In genomic region chr19:53484918-53485317, GRCm38 (mm10) we compare ENCODE assay signal across 34 mouse cellular contexts. TPM values are rescaled to one million over a fixed set of nuclear protein-coding genes. Genes with fewer than 3 reads are reported as not detected.
DNase-seq lines count a peak whose midpoint lies in the region; ATAC-seq and TF ChIP-seq lines count a peak whose summit lies in the region.
"Had no signal": no experiment of that assay in that cellular context is flagged by ENCODE, and none has a peak within 500 bp of the region (broad histone marks: within the 10 kb centered on the region; RNA-seq: fewer than 3 reads in every experiment).

No protein-coding gene starts in this region.

- no peak overlapping the region for H3K4me3 ChIP-seq in gastrocnemius, adult 2 months
- H3K4me3 ChIP-seq in lung, embryonic 15.5 days, result no peak overlapping the region
- H3K4me3 ChIP-seq in lung, postnatal 0 days (ENCODE audit: low read depth, low read length), result no peak overlapping the region
- no peak overlapping the region for H3K4me3 ChIP-seq in stomach, embryonic 15.5 days (replicated peaks)
- H3K4me3 ChIP-seq in forebrain, postnatal 0 days (ENCODE audit: low read depth, low read length), result no peak overlapping the region
- H3K4me3 ChIP-seq: embryonic facial prominence, embryonic 13.5 days; forebrain, embryonic 10.5 days; forebrain, embryonic 15.5 days; heart, embryonic 10.5 days; heart, embryonic 15.5 days; megakaryocyte, embryonic 14.5 days; midbrain, embryonic 12.5 days; myocyte; neural tube, embryonic 12.5 days had no signal

- DNase-seq in gastrocnemius, adult 2 months, result peak; percentile 41
- DNase-seq in gastrocnemius, postnatal 10 days, result no peak
- no peak for DNase-seq in lung, postnatal 0 days (ENCODE audit: low spot score)
- DNase-seq in forebrain, postnatal 0 days, result no peak
- no peak for DNase-seq in embryo, embryonic 10 days (ENCODE audit: low spot score)
- DNase-seq: adrenal gland, postnatal 25 days; cerebellum, adult 11-12 months; cerebellum, adult 9-11 months; heart, adult 11 months; heart, postnatal 4 days; kidney, adult 8-10 months; kidney, postnatal 4 days; layer of hippocampus, adult 9-11 months; liver; lung, postnatal 4 days; right cerebral cortex, adult 18-20 months; thymus, adult 18-20 months; thymus, postnatal 25 days had no signal

- no peak for TF ChIP-seq EP300 in lung, postnatal 0 days (IDR thresholded peaks at IDR 0.05)

- H3K9ac ChIP-seq in lung, embryonic 15.5 days, result no peak overlapping the region
- H3K9ac ChIP-seq in lung, postnatal 0 days (replicated peaks; ENCODE audit: low read depth), result no peak overlapping the region
- H3K9ac ChIP-seq in stomach, embryonic 15.5 days, result no peak overlapping the region
- no peak overlapping the region for H3K9ac ChIP-seq in forebrain, postnatal 0 days
- H3K9ac ChIP-seq: embryonic facial prominence, embryonic 13.5 days; forebrain, embryonic 15.5 days; heart, embryonic 15.5 days; hindbrain, embryonic 14.5 days; liver, embryonic 14.5 days; midbrain, embryonic 12.5 days; neural tube, embryonic 12.5 days had no signal

- no peaks in the 10 kb centered on the region for H3K9me3 ChIP-seq in lung, embryonic 15.5 days
- no peaks in the 10 kb centered on the region for H3K9me3 ChIP-seq in lung, postnatal 0 days (ENCODE audit: low read length)
- H3K9me3 ChIP-seq in stomach, embryonic 15.5 days, result no peaks in the 10 kb centered on the region
- no peaks in the 10 kb centered on the region for H3K9me3 ChIP-seq in forebrain, postnatal 0 days (ENCODE audit: low read length)
- H3K9me3 ChIP-seq: embryonic facial prominence, embryonic 13.5 days; forebrain, embryonic 10.5 days; forebrain, embryonic 15.5 days; G1E; heart, embryonic 10.5 days; heart, embryonic 15.5 days; megakaryocyte, embryonic 14.5 days; midbrain, embryonic 12.5 days; neural tube, embryonic 12.5 days had no signal

- peaks cover 5% of the 10 kb centered on the region; the same call in 1 of the 2 replicates for H3K4me1 ChIP-seq in lung, embryonic 15.5 days
- H3K4me1 ChIP-seq in lung, postnatal 0 days (ENCODE audit: insufficient read depth, low read depth, low read length), result no peaks in the 10 kb centered on the region; the same call in 1 of the 2 replicates
- H3K4me1 ChIP-seq in stomach, embryonic 15.5 days, result no peaks in the 10 kb centered on the region
- H3K4me1 ChIP-seq in forebrain, postnatal 0 days (ENCODE audit: insufficient read depth), result no peaks in the 10 kb centered on the region
- H3K4me1 ChIP-seq: embryonic facial prominence, embryonic 13.5 days; forebrain, embryonic 15.5 days; midbrain, embryonic 12.5 days; neural tube, embryonic 12.5 days had no signal

- no peaks in the 10 kb centered on the region for H3K36me3 ChIP-seq in lung, embryonic 15.5 days
- no peaks in the 10 kb centered on the region for H3K36me3 ChIP-seq in lung, postnatal 0 days (ENCODE audit: insufficient read depth, low read length)
- no peaks in the 10 kb centered on the region for H3K36me3 ChIP-seq in stomach, embryonic 15.5 days
- no peaks in the 10 kb centered on the region for H3K36me3 ChIP-seq in forebrain, postnatal 0 days (ENCODE audit: insufficient read depth)
- H3K36me3 ChIP-seq: embryonic facial prominence, embryonic 13.5 days; forebrain, embryonic 10.5 days; forebrain, embryonic 15.5 days; G1E; heart, embryonic 10.5 days; heart, embryonic 15.5 days; midbrain, embryonic 12.5 days; neural tube, embryonic 12.5 days had no signal

- H3K27me3 ChIP-seq in lung, embryonic 15.5 days, result no peaks in the 10 kb centered on the region
- H3K27me3 ChIP-seq in lung, postnatal 0 days (replicated peaks; ENCODE audit: insufficient read depth, low read length), result no peaks in the 10 kb centered on the region
- H3K27me3 ChIP-seq in stomach, embryonic 15.5 days (replicated peaks), result no peaks in the 10 kb centered on the region
- H3K27me3 ChIP-seq in forebrain, postnatal 0 days (ENCODE audit: insufficient read depth, low read length), result no peaks in the 10 kb centered on the region
- H3K27me3 ChIP-seq: embryonic facial prominence, embryonic 13.5 days; forebrain, embryonic 15.5 days; heart, embryonic 15.5 days; midbrain, embryonic 12.5 days; neural tube, embryonic 12.5 days; Patski had no signal

- ATAC-seq in lung, embryonic 15.5 days (ENCODE audit: borderline replicate concordance, extremely low read depth, low FRiP score, low TSS enrichment), result no peak
- ATAC-seq in lung, postnatal 0 days, result no peak
- peak; percentile 36; the same call in 1 of the 2 replicates for ATAC-seq in stomach, embryonic 15.5 days (ENCODE audit: insufficient read depth, low FRiP score, low read depth)
- ATAC-seq in forebrain, postnatal 0 days, result no peak
- ATAC-seq: forebrain, embryonic 15.5 days; Patski had no signal

- no peak for TF ChIP-seq CTCF in gastrocnemius, adult 2 months (IDR thresholded peaks at IDR 0.05)
- no peak for TF ChIP-seq CTCF in lung, postnatal 0 days (IDR thresholded peaks at IDR 0.05)
- no peak for TF ChIP-seq CTCF in forebrain, postnatal 0 days (IDR thresholded peaks at IDR 0.05; ENCODE audit: low read depth)

- WGBS in lung, embryonic 15.5 days, result 61% methylated on average over 3 of the region's 3 CpGs
- 62% methylated on average over 3 of the region's 3 CpGs for whole genome bisulfite sequencing in lung, postnatal 0 days
- WGBS in stomach, embryonic 15.5 days, result 66% methylated on average over 3 of the region's 3 CpGs
- 90% methylated on average over 3 of the region's 3 CpGs for WGBS in forebrain, postnatal 0 days

- intact Hi-C loops in gastrocnemius, adult 2 months (cut with DNase I), result no loop called here

- no peak overlapping the region for H3K4me2 ChIP-seq in lung, embryonic 15.5 days
- H3K4me2 ChIP-seq in lung, postnatal 0 days (replicated peaks; ENCODE audit: low read depth, low read length), result no peak overlapping the region
- no peak overlapping the region for H3K4me2 ChIP-seq in stomach, embryonic 15.5 days
- H3K4me2 ChIP-seq in forebrain, postnatal 0 days (ENCODE audit: low read depth), result no peak overlapping the region
- H3K4me2 ChIP-seq: embryonic facial prominence, embryonic 13.5 days; forebrain, embryonic 15.5 days; heart, embryonic 15.5 days; hindbrain, embryonic 14.5 days; midbrain, embryonic 12.5 days; neural tube, embryonic 12.5 days had no signal

- H3K27ac ChIP-seq in gastrocnemius, adult 2 months, result peak overlapping the region; percentile 51; the same call in 1 of the 2 replicates
- peak overlapping the region; percentile 39; the same call in 1 of the 2 replicates for H3K27ac ChIP-seq in lung, embryonic 15.5 days
- no peak overlapping the region for H3K27ac ChIP-seq in lung, postnatal 0 days (ENCODE audit: low read length)
- H3K27ac ChIP-seq in stomach, embryonic 15.5 days, result no peak overlapping the region
- H3K27ac ChIP-seq in forebrain, postnatal 0 days (ENCODE audit: low read depth, low read length), result no peak overlapping the region
- H3K27ac ChIP-seq: embryonic facial prominence, embryonic 13.5 days; forebrain, embryonic 10.5 days; forebrain, embryonic 15.5 days; heart, embryonic 10.5 days; heart, embryonic 15.5 days; hindbrain, embryonic 14.5 days; kidney, postnatal 0 days; liver, embryonic 14.5 days; midbrain, embryonic 12.5 days; neural tube, embryonic 12.5 days had no signal

RNA-seq across cellular contexts. Expression of gene Dusp5, which starts 44.0 kb away (rescaled TPM):
- 1 to 10 TPM in 1 of 2 experiments, under 1 TPM in 1; 0.86 to 1.2 TPM for total RNA-seq in gastrocnemius, adult 2 months (2021)
- 1 to 10 TPM; 1.3 to 2.3 TPM for total RNA-seq in gastrocnemius, postnatal 10 days (2021)
- polyA plus RNA-seq in lung, embryonic 15.5 days (2015; fragmentation: Nextera tagmentation; extraction: Ambion mirVana), result 6.7 and 7.8 TPM in 2 replicates
- polyA plus RNA-seq in lung, postnatal 0 days (2015; fragmentation: Nextera tagmentation; extraction: Ambion mirVana), result 10.6 and 10.9 TPM in 2 replicates
- polyA plus RNA-seq in stomach, embryonic 15.5 days (2015; fragmentation: Nextera tagmentation; extraction: Ambion mirVana), result 7.2 and 7.4 TPM in 2 replicates
- 7.5 and 7.6 TPM in 2 replicates for total RNA-seq in forebrain, postnatal 0 days (2014; rRNA removed)
- 3.9 and 5.0 TPM in 2 replicates for polyA plus RNA-seq in forebrain, postnatal 0 days (2015; fragmentation: Nextera tagmentation; extraction: Ambion mirVana)

Comparison
In these comparisons a context has a peak if more than half of its experiments do, and no peak if none do; other contexts are left out.
1. H3K27ac ChIP-seq: peak in gastrocnemius, adult 2 months (single experiment) and lung, embryonic 15.5 days (single experiment); none in lung, postnatal 0 days (single experiment), stomach, embryonic 15.5 days (single experiment) and forebrain, postnatal 0 days (single experiment).